Comparison of ENCODE assay signal across 19 mouse cellular contexts in the genomic region with DNA sequence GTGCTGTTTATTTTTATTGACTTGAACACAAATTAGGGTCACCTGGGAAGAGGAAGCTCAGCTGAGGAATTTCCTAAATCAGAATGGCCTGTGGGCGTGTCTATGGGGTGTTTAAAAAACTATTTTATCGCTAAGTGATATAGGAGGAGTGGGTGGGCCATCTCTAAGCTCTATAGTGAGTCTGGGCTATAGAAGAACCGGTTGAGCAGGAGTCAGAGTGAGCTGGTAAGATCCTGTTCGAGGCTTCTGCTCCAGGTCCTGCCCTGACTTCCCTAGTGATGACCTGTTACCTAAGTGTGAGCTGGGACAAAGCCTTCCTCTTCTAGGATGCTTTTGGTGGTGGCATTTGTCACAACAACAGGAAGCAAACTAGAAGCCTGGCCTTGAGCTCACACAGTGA. TPM values are rescaled to one million over a fixed set of nuclear protein-coding genes. Genes with fewer than 3 reads are reported as not detected.
DNase-seq lines count a peak whose midpoint lies in the region; ATAC-seq and TF ChIP-seq lines count a peak whose summit lies in the region.
"Had no signal": no experiment of that assay in that cellular context is flagged by ENCODE, and none has a peak within 500 bp of the region (broad histone marks: within the 10 kb centered on the region; RNA-seq: fewer than 3 reads in every experiment).

No protein-coding gene starts in this region.

- no peaks in the 10 kb centered on the region for H3K9me3 ChIP-seq in heart, embryonic 10.5 days
- no peaks in the 10 kb centered on the region for H3K9me3 ChIP-seq in MEL (replicated peaks; ENCODE audit: insufficient read depth, low read length)
- no peaks in the 10 kb centered on the region for H3K9me3 ChIP-seq in stomach, postnatal 0 days (ENCODE audit: control insufficient read depth, low read length)
- H3K9me3 ChIP-seq in liver, embryonic 11.5 days (ENCODE audit: control insufficient read depth, low read length) = no peaks in the 10 kb centered on the region
- H3K9me3 ChIP-seq: embryonic facial prominence, embryonic 12.5 days; forebrain, embryonic 12.5 days; forebrain, embryonic 15.5 days; G1E; hindbrain, embryonic 10.5 days; hindbrain, embryonic 13.5 days had no signal

- no peak for TF ChIP-seq EP300 in MEL (IDR thresholded peaks at IDR 0.05; ENCODE audit: low read depth in 1 of 2, low read length in 2 of 2)
- TF ChIP-seq EP300 in stomach, postnatal 0 days (optimal IDR thresholded peaks at IDR 0.05) = no peak

- no peaks in the 10 kb centered on the region for H3K27me3 ChIP-seq in heart, embryonic 10.5 days (ENCODE audit: insufficient read depth, poor library complexity, severe bottlenecking)
- no peaks in the 10 kb centered on the region for H3K27me3 ChIP-seq in MEL (ENCODE audit: control insufficient read depth in 1 of 2, insufficient read depth in 2 of 2, low read length in 2 of 2)
- no peaks in the 10 kb centered on the region for H3K27me3 ChIP-seq in stomach, postnatal 0 days (ENCODE audit: control insufficient read depth, insufficient read depth, low read length)
- H3K27me3 ChIP-seq in liver, embryonic 11.5 days (replicated peaks; ENCODE audit: control insufficient read depth, insufficient read depth, low read length) = no peaks in the 10 kb centered on the region
- H3K27me3 ChIP-seq: CH12.LX; embryonic facial prominence, embryonic 12.5 days; forebrain, embryonic 12.5 days; forebrain, embryonic 15.5 days had no signal

- 55% methylated on average over 4 of the region's 4 CpGs for WGBS in heart, embryonic 10.5 days
- WGBS in stomach, postnatal 0 days = 40% methylated on average over 4 of the region's 4 CpGs
- WGBS in liver, embryonic 11.5 days = 53% methylated on average over 4 of the region's 4 CpGs

- H3K27ac ChIP-seq in heart, embryonic 10.5 days = 0 out of 2 replicates have a peak overlapping the region, but pooled peaks have one; percentile 62
- H3K27ac ChIP-seq in MEL (ENCODE audit: control insufficient read depth, low read depth, low read length) = no peak overlapping the region
- H3K27ac ChIP-seq in stomach, postnatal 0 days (replicated peaks) = no peak overlapping the region
- no peak overlapping the region for H3K27ac ChIP-seq in liver, embryonic 11.5 days (ENCODE audit: low read depth, low read length)
- H3K27ac ChIP-seq: forebrain, embryonic 12.5 days; forebrain, embryonic 15.5 days; heart, adult 2 months; hindbrain, embryonic 10.5 days; hindbrain, embryonic 13.5 days had no signal

- peaks cover 69% of the 10 kb centered on the region for H3K4me1 ChIP-seq in heart, embryonic 10.5 days
- peaks cover 6 to 41% of the 10 kb centered on the region in 2 experiments for H3K4me1 ChIP-seq in MEL (ENCODE audit: control insufficient read depth in 1 of 2, insufficient read depth in 2 of 2, low read length in 2 of 2)
- H3K4me1 ChIP-seq in stomach, postnatal 0 days (replicated peaks; ENCODE audit: control insufficient read depth, insufficient read depth) = 0 out of 2 replicates have a peak, but pooled peaks cover 5% of the 10 kb centered on the region
- H3K4me1 ChIP-seq in liver, embryonic 11.5 days (replicated peaks; ENCODE audit: control insufficient read depth, insufficient read depth, low read length) = peaks cover 21% of the 10 kb centered on the region

- no peak for TF ChIP-seq CTCF in MEL (IDR thresholded peaks at IDR 0.05 in 2 of 3, conservative IDR thresholded peaks at IDR 0.05 in 1 of 3; ENCODE audit: control insufficient read depth in 1 of 3, insufficient read depth in 1 of 3, low read depth in 2 of 3, low read length in 3 of 3, poor library complexity in 1 of 3, severe bottlenecking in 1 of 3)
- no peak for TF ChIP-seq CTCF in stomach, postnatal 0 days (IDR thresholded peaks at IDR 0.05; ENCODE audit: low read depth)

- H3K36me3 ChIP-seq in heart, embryonic 10.5 days = no peaks in the 10 kb centered on the region
- H3K36me3 ChIP-seq in MEL (ENCODE audit: control insufficient read depth in 1 of 2, insufficient read depth in 2 of 2, low read length in 2 of 2) = peaks cover 0 to 19% of the 10 kb centered on the region in 2 experiments; a peak in 2 of 4 replicates
- no peaks in the 10 kb centered on the region for H3K36me3 ChIP-seq in stomach, postnatal 0 days (ENCODE audit: control insufficient read depth, insufficient read depth, low read length)
- H3K36me3 ChIP-seq in liver, embryonic 11.5 days (ENCODE audit: control insufficient read depth, insufficient read depth, low read length) = no peaks in the 10 kb centered on the region
- H3K36me3 ChIP-seq: embryonic facial prominence, embryonic 12.5 days; forebrain, embryonic 12.5 days; forebrain, embryonic 15.5 days; G1E; hindbrain, embryonic 10.5 days; hindbrain, embryonic 13.5 days had no signal

- H3K4me2 ChIP-seq in stomach, postnatal 0 days (replicated peaks; ENCODE audit: low read depth) = no peak overlapping the region
- H3K4me2 ChIP-seq in liver, embryonic 11.5 days = no peak overlapping the region
- H3K4me2 ChIP-seq: embryonic facial prominence, embryonic 12.5 days; forebrain, embryonic 12.5 days; forebrain, embryonic 15.5 days; heart, embryonic 11.5 days; hindbrain, embryonic 13.5 days had no signal

- ATAC-seq in monocyte, adult 5-6 weeks (replicated peaks; ENCODE audit: insufficient number of reproducible peaks, low FRiP score, low TSS enrichment, poor library complexity, severe bottlenecking) = 0 out of 2 replicates have a peak, but pooled peaks have one; percentile 24
- 0 out of 2 replicates have a peak, but pooled peaks have one; percentile 31 for ATAC-seq in stomach, postnatal 0 days (ENCODE audit: low FRiP score, low TSS enrichment)
- ATAC-seq in liver, embryonic 11.5 days (replicated peaks; ENCODE audit: low FRiP score) = no peak
- ATAC-seq: forebrain, embryonic 15.5 days had no signal

- H3K79me2 ChIP-seq in MEL (ENCODE audit: control insufficient read depth, insufficient read depth, low read length, poor library complexity) = peaks cover 8% of the 10 kb centered on the region

- H3K9ac ChIP-seq in MEL (ENCODE audit: control insufficient read depth, low read depth, low read length, poor library complexity, severe bottlenecking) = no peak overlapping the region
- H3K9ac ChIP-seq in stomach, postnatal 0 days (ENCODE audit: low read length) = no peak overlapping the region
- H3K9ac ChIP-seq in liver, embryonic 11.5 days (ENCODE audit: low read depth, low read length) = no peak overlapping the region
- H3K9ac ChIP-seq: embryonic facial prominence, embryonic 12.5 days; forebrain, embryonic 12.5 days; forebrain, embryonic 15.5 days; hindbrain, embryonic 13.5 days had no signal

- DNase-seq in heart, embryonic 10.5 days (ENCODE audit: low spot score) = no peak
- no peak for DNase-seq in heart, postnatal 36 days
- DNase-seq in MEL (ENCODE audit: low read depth, low spot score) = no peak
- no peak for DNase-seq in stomach, postnatal 0 days (ENCODE audit: low spot score)
- DNase-seq in liver, embryonic 11.5 days (ENCODE audit: low spot score) = no peak
- DNase-seq in kidney, postnatal 4 days = no peak
- DNase-seq: adrenal gland, postnatal 36 days; B cell, adult 2 months had no signal

- TF ChIP-seq POLR2A in MEL (IDR thresholded peaks at IDR 0.05; ENCODE audit: control insufficient read depth in 1 of 2, insufficient read depth in 1 of 2, low read depth in 1 of 2, low read length in 2 of 2, poor library complexity in 1 of 2) = no peak

- no peak overlapping the region for H3K4me3 ChIP-seq in heart, embryonic 10.5 days
- no peak overlapping the region for H3K4me3 ChIP-seq in MEL (ENCODE audit: control insufficient read depth in 1 of 2, insufficient read depth in 1 of 2, low read depth in 2 of 2, low read length in 2 of 2)
- H3K4me3 ChIP-seq in stomach, postnatal 0 days (ENCODE audit: low read depth, low read length) = no peak overlapping the region
- H3K4me3 ChIP-seq in liver, embryonic 11.5 days (ENCODE audit: low read depth, low read length) = no peak overlapping the region
- H3K4me3 ChIP-seq: embryonic facial prominence, embryonic 12.5 days; erythroblast, embryonic 14.5 days; forebrain, embryonic 12.5 days; forebrain, embryonic 15.5 days; heart, adult 2 months; hindbrain, embryonic 10.5 days; hindbrain, embryonic 13.5 days had no signal

- TF ChIP-seq RAD21 in MEL (IDR thresholded peaks at IDR 0.05; ENCODE audit: low read depth, low read length) = no peak

- intact Hi-C loops in heart, postnatal 36 days (cut with DNase I) = no loop called here

TF ChIP-seq in MEL, 35 proteins besides CTCF, POLR2A, EP300 and RAD21:
- TF ChIP-seq ZMIZ1 (IDR thresholded peaks at IDR 0.05; ENCODE audit: low read depth, low read length) (0 out of 2 replicates have a peak, but pooled peaks have one; percentile 24), POLR2AphosphoS5 (IDR thresholded peaks at IDR 0.05; ENCODE audit: borderline replicate concordance, low read depth, low read length) (no peak)

RNA-seq across cellular contexts. Expression of gene Furin, which starts 35.4 kb away (rescaled TPM):
- polyA plus RNA-seq in heart, embryonic 10.5 days (2016; fragmentation: Nextera tagmentation; extraction: Ambion mirVana) = 18.1 and 20.7 TPM in 2 replicates
- 100 to 1,000 TPM; 111 to 120 TPM for total RNA-seq in heart, postnatal 36 days (2021)
- 11.6 and 13.7 TPM in 2 replicates for total RNA-seq in MEL (2012; rRNA removed)
- polyA plus RNA-seq in MEL (2012; ENCODE audit: insufficient read depth in 1 of 2, insufficient read length in 2 of 2, low read depth in 1 of 2, low replicate concordance in 2 of 2, missing spikeins in 1 of 2) = 10 to 100 TPM in 1 of 2 experiments, not detected in 1; 32.3 TPM
- total RNA-seq in monocyte, adult 5-6 weeks (2017) = 31.1 to 46.2 TPM (median 34.3 TPM) in 3 replicates
- polyA plus RNA-seq in stomach, postnatal 0 days (2015; fragmentation: Nextera tagmentation; extraction: Ambion mirVana) = 17.6 and 20.8 TPM in 2 replicates
- polyA plus RNA-seq in liver, embryonic 11.5 days (2014; fragmentation: Nextera tagmentation; extraction: Ambion mirVana) = 8.3 and 10.4 TPM in 2 replicates

RNA-seq across cellular contexts. Expression of gene Fes, which starts 52.9 kb away (rescaled TPM):
- 9.7 and 11.7 TPM in 2 replicates for polyA plus RNA-seq in heart, embryonic 10.5 days (2016; fragmentation: Nextera tagmentation; extraction: Ambion mirVana)
- total RNA-seq in heart, postnatal 36 days (2021) = 10 to 100 TPM in 1 of 2 experiments, 1 to 10 TPM in 1; 6.9 to 16.0 TPM
- total RNA-seq in MEL (2012; rRNA removed) = 1.3 and 2.7 TPM in 2 replicates
- polyA plus RNA-seq in MEL (2012; ENCODE audit: insufficient read depth in 1 of 2, insufficient read length in 2 of 2, low read depth in 1 of 2, low replicate concordance in 2 of 2, missing spikeins in 1 of 2) = 1 to 10 TPM in 1 of 2 experiments, not detected in 1; 6.6 TPM
- total RNA-seq in monocyte, adult 5-6 weeks (2017) = 117 to 175 TPM (median 150 TPM) in 3 replicates
- 6.2 TPM in 2 replicates for polyA plus RNA-seq in stomach, postnatal 0 days (2015; fragmentation: Nextera tagmentation; extraction: Ambion mirVana)
- 15.2 and 16.4 TPM in 2 replicates for polyA plus RNA-seq in liver, embryonic 11.5 days (2014; fragmentation: Nextera tagmentation; extraction: Ambion mirVana)
